Mouse (Mus musculus) ES-Bruce4 (cell line): ENCODE results near the gene Lats2. TPM values are rescaled to one million over a fixed set of nuclear protein-coding genes. Genes with fewer than 3 reads are reported as not detected.

Source experiments
- H3K27ac ChIP-seq: 2 replicates; pipeline ENCODE4 v1.5.1; 2012; ENCODE audit warnings: low read length, inconsistent platforms; ENCODE audit not compliant: insufficient read depth
- H3K27me3 ChIP-seq: 2 replicates; pipeline ENCODE4 v1.6.1; 2012; ENCODE audit warnings: mild to moderate bottlenecking, low read length, inconsistent platforms; ENCODE audit not compliant: control insufficient read depth, poor library complexity, insufficient read depth, severe bottlenecking
- H3K36me3 ChIP-seq: 2 replicates; pipeline ENCODE4 v1.6.1; 2012; ENCODE audit warnings: inconsistent platforms, mild to moderate bottlenecking, low read length, moderate library complexity; ENCODE audit not compliant: control insufficient read depth, poor library complexity, insufficient read depth, severe bottlenecking
- H3K4me1 ChIP-seq: one replicate; pipeline ENCODE4 v1.8.1; 2011; ENCODE audit warnings: low read length; ENCODE audit not compliant: control insufficient read depth, insufficient read depth
- H3K4me3 ChIP-seq: 2 replicates; pipeline ENCODE4 v1.5.1; 2011; ENCODE audit warnings: low read depth, mild to moderate bottlenecking, low read length
- H3K9ac ChIP-seq: 2 replicates; pipeline ENCODE4 v1.6.1; 2012; ENCODE audit warnings: low read depth, mild to moderate bottlenecking, inconsistent platforms; ENCODE audit not compliant: poor library complexity, severe bottlenecking
- H3K9me3 ChIP-seq: replicated peaks from 2 replicates; pipeline ENCODE4 v1.6.1; 2012; ENCODE audit warnings: mild to moderate bottlenecking, low read length, inconsistent platforms; ENCODE audit not compliant: control insufficient read depth, poor library complexity, insufficient read depth, severe bottlenecking
- CTCF ChIP-seq: IDR thresholded peaks from one replicate; pipeline ENCODE4 v1.8.1; 2011; ENCODE audit warnings: low read depth, low read length
- EP300 ChIP-seq: IDR thresholded peaks from 2 replicates; pipeline ENCODE4 v1.6.1; 2011; ENCODE audit warnings: low read depth, low read length; ENCODE audit not compliant: insufficient read depth
- POLR2A ChIP-seq: IDR thresholded peaks from one replicate; pipeline ENCODE4 v1.8.1; 2011; ENCODE audit warnings: low read length; ENCODE audit not compliant: insufficient read depth
- polyA plus RNA-seq: library from polyadenylated mRNA; stranded (reverse); fragments of >200 nt; gene quantifications from 2 replicates; pipeline ENCODE4 v1.2.4, GENCODE M21; 2011; ENCODE audit warnings: low read depth; ENCODE audit not compliant: missing spikeins, insufficient read depth, insufficient read length

Lats2 gene
- polyA plus RNA-seq, 1 experiment = 18.4 TPM

DNA sequence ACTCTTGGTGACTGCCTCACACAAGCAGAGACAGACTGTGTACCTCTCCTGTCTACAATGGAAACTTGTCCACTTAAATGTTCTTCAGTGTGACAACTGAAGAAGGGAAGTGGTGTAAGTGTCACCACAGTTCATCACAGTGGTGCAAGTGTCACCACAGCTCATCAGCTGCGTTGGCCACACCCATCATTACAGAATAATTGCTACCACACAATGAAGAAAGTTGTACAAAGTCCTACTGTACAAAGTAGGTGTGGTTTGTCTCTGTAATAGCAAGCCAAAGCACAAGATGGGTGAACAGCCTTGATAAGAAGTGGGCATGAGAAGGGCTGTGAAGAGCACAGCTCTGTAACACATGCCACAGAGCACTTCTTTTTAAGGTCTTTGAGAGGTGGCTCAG lies 45.3 kb downstream of the Lats2 start:
- Histone ChIP-seq H3K27me3 (no peaks in the 10 kb centered on the region), H3K36me3 (no peaks in the 10 kb centered on the region), H3K9ac (no peak overlapping the region), H3K9me3 (no peaks in the 10 kb centered on the region), H3K27ac (no peak overlapping the region), H3K4me3 (no peak overlapping the region), H3K4me1 (no peaks in the 10 kb centered on the region)
- TF ChIP-seq POLR2A (no peak), EP300 (no peak), CTCF (no peak)

DNA sequence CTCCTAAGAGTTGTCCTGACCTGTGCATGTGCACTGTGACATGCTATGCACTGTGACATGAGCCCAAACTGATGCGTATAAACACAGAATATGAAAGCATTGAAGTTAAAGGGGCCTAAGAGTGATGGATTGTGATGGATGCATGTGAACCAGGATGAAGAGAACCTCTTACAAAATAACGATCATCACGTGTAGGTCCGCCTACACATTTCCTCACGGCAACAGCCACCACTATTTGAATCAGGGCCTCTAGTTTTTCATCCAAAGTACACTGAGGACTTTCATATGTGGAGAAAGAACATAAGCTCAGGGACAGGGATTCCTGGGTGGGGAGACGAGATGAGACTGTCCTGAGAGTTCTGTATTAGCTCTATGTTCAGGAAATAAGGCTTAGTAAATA lies 47.1 kb downstream of the Lats2 start:
- H3K27ac ChIP-seq = no peak overlapping the region
- no peaks in the 10 kb centered on the region for H3K36me3 ChIP-seq
- H3K4me3 ChIP-seq = no peak overlapping the region
- no peak overlapping the region for H3K9ac ChIP-seq
- TF ChIP-seq CTCF = no peak
- TF ChIP-seq EP300 = no peak
- no peaks in the 10 kb centered on the region for H3K9me3 ChIP-seq
- H3K4me1 ChIP-seq = no peaks in the 10 kb centered on the region
- H3K27me3 ChIP-seq = no peaks in the 10 kb centered on the region

DNA sequence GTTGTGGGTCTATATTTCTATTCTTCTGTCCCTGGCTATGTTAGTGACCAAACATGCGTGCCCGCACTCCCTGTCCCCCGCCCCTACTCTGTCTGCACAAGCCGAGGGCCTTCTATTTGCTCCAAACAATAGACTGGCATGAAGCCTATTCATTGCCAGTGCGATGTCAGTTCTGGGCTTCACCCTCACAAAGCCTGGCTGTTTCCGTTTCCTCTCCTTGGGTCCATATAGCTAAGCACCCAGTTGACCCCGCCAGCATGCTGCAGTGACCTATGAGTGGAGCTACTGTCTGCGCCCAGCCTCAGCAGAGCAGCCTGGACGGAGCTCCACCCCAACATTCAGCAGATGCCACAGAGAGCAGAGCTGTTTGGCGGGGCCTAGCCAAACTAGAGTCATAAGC lies 49.0 kb downstream of the Lats2 start:
- Histone ChIP-seq H3K4me3 (peak overlapping the region; percentile 7; the same call in 1 of the 2 replicates), H3K9me3 (no peaks in the 10 kb centered on the region), H3K4me1 (no peaks in the 10 kb centered on the region), H3K36me3 (no peaks in the 10 kb centered on the region), H3K9ac (no peak overlapping the region), H3K27me3 (no peaks in the 10 kb centered on the region), H3K27ac (no peak overlapping the region)
- TF ChIP-seq POLR2A (no peak), EP300 (no peak), CTCF (no peak)

DNA sequence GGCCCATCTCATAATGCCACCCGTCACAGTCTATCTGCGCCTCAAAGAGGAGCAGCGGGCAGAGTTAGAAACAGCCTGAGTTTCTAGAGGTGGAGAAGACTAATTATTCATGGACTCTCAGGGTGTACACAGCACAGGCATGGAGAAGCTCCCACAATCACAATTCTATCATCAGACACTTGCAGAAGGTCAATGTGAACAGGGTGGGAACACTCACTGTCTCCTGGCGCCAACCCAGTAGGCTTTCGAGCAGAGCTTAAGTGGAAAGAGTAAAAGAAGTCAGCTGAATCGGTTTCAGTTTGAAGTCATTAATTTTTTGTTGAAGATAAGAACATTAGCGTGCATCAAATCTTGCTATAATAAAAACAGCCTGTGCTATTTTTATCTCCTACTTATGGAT lies 49.6 kb downstream of the Lats2 start:
- H3K4me1 ChIP-seq = no peaks in the 10 kb centered on the region
- no peak overlapping the region for H3K27ac ChIP-seq
- H3K4me3 ChIP-seq = no peak overlapping the region
- H3K9ac ChIP-seq = no peak overlapping the region
- H3K9me3 ChIP-seq = no peaks in the 10 kb centered on the region
- no peaks in the 10 kb centered on the region for H3K27me3 ChIP-seq
- TF ChIP-seq POLR2A = no peak
- TF ChIP-seq CTCF = no peak
- no peak for TF ChIP-seq EP300
- H3K36me3 ChIP-seq = no peaks in the 10 kb centered on the region

DNA sequence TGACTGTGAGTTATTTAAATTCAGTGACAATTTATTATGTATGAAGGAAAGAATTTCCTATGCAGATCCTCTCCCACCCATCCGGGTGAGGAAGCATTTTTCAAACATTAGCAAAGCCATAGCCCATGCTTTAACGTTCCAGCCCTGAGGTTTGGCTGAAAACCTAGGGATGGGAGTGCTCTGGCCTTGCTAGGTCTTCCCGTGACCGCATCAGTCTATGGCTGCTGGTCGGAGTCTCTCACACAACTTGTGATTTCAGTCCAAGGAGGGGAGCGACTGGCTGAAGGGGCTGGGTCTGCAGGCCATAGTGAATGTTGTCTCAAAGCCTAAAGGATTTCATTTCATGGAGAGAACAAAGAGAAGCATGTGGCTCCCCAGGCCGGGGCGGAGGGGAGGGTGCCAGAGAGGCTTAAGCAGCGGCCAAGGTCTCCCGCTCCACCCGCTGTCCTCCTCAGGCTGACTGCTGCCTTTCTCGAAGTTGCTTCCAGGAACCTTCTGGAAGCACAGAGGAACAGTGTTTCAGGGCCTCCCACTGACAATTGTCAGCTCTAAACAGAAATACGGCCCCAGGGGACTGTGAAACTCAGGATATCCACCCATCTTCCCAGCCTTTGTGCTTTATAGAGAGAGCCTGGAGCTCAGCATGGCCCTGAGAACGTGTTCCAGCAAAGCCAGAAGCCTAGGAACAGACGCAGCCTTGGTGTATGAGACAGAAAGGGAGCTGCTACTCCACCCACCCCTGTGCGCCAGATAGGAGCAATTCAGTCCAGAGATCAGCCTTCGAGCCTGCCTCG lies 50.9 kb downstream of the Lats2 start:
- Histone ChIP-seq H3K27ac (no peak overlapping the region), H3K9ac (no peak overlapping the region), H3K9me3 (no peaks in the 10 kb centered on the region), H3K4me1 (no peaks in the 10 kb centered on the region), H3K27me3 (no peaks in the 10 kb centered on the region), H3K36me3 (no peaks in the 10 kb centered on the region), H3K4me3 (no peak overlapping the region)
- TF ChIP-seq EP300 = no peak
- TF ChIP-seq CTCF = no peak
- no peak for TF ChIP-seq POLR2A

DNA sequence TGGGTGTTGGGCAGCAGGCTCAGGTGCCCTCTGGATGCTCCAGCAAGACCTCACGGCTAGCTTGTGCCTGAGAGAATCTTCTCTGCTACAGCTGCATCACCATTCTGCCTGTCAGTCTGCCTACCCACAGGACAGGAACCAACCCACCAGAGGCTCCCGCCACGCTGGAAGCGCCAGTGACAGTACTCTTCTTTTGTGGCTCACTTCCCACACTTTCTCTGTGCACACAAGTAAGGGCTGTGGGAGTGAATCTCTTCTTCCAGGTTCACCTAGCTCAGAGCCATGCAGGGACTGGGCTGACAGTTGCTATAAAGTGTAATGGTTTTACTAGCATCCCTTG lies 51.5 kb downstream of the Lats2 start:
- Histone ChIP-seq H3K36me3 (no peaks in the 10 kb centered on the region), H3K4me3 (no peak overlapping the region), H3K9ac (no peak overlapping the region), H3K27ac (no peak overlapping the region), H3K27me3 (no peaks in the 10 kb centered on the region), H3K9me3 (no peaks in the 10 kb centered on the region), H3K4me1 (peaks cover 2% of the 10 kb centered on the region)
- TF ChIP-seq CTCF (no peak), EP300 (no peak), POLR2A (no peak)
